Mouse (Mus musculus) neural tube, embryonic 13.5 days (tissue): Measurements from ENCODE around the gene Tenm4. TPM values are rescaled to one million over a fixed set of nuclear protein-coding genes. Genes with fewer than 3 reads are reported as not detected.

Source experiments
- ATAC-seq: fragments of 200-750 bp; cut with Nextera tagmentation; 2 replicates; pipeline ENCODE4 v1.8.0; 2017; ENCODE audit warnings: low read depth, mild to moderate bottlenecking, moderate TSS enrichment, moderate library complexity
- H3K27ac ChIP-seq: fragments of 300-500 bp; sonication (generic); replicated peaks from 2 replicates; pipeline ENCODE4 v1.5.1; 2015; ENCODE audit warnings: moderate library complexity, mild to moderate bottlenecking, inconsistent platforms
- H3K27me3 ChIP-seq: fragments of 300-500 bp; sonication (generic); 2 replicates; pipeline ENCODE4 v1.6.1; 2015; ENCODE audit warnings: mild to moderate bottlenecking, inconsistent platforms
- H3K36me3 ChIP-seq: fragments of 300-500 bp; sonication (generic); 2 replicates; pipeline ENCODE4 v1.6.1; 2015; ENCODE audit warnings: mild to moderate bottlenecking, inconsistent platforms
- H3K4me1 ChIP-seq: fragments of 300-500 bp; sonication (generic); replicated peaks from 2 replicates; pipeline ENCODE4 v1.6.1; 2015; ENCODE audit warnings: inconsistent platforms
- H3K4me2 ChIP-seq: fragments of 300-500 bp; sonication (generic); 2 replicates; pipeline ENCODE4 v1.6.1; 2015; ENCODE audit warnings: inconsistent platforms, mild to moderate bottlenecking, moderate library complexity
- H3K4me3 ChIP-seq: fragments of 300-500 bp; sonication (generic); 2 replicates; pipeline ENCODE4 v1.5.1; 2015; ENCODE audit warnings: mild to moderate bottlenecking, inconsistent platforms
- H3K9ac ChIP-seq: fragments of 300-500 bp; sonication (generic); 2 replicates; pipeline ENCODE4 v1.6.1; 2015; ENCODE audit warnings: moderate library complexity, mild to moderate bottlenecking, inconsistent platforms
- H3K9me3 ChIP-seq: fragments of 300-500 bp; sonication (generic); 2 replicates; pipeline ENCODE4 v1.6.1; 2016; ENCODE audit warnings: inconsistent platforms
- WGBS: fragments of 180-500 bp; shearing (Covaris S2); methylation state at CpG from one replicate; pipeline ENCODE4 v1.1.7; 2015; 5-methylcytosine and 5-hydroxymethylcytosine counted together
- polyA plus RNA-seq: library from polyadenylated mRNA; unstranded; fragments of >200 nt; fragmentation: Nextera tagmentation; extraction: Ambion mirVana; gene quantifications from 2 replicates; pipeline ENCODE4 v1.2.1, GENCODE M21; 2015

The Tenm4 gene
- polyA plus RNA-seq, 1 experiment from 2014 or later, result 36.8 TPM

GRCm38 (mm10) chr7:96406630-96407214 lies 235.7 kb downstream of the Tenm4 start:
- no peaks in the 10 kb centered on the region for H3K9me3 ChIP-seq
- no peak overlapping the region for H3K27ac ChIP-seq
- WGBS, result 70% methylated on average over 8 of the region's 8 CpGs
- H3K4me2 ChIP-seq, result no peak overlapping the region
- H3K36me3 ChIP-seq, result no peaks in the 10 kb centered on the region
- no peaks in the 10 kb centered on the region for H3K27me3 ChIP-seq
- ATAC-seq, result no peak
- H3K4me1 ChIP-seq, result peaks cover 18% of the 10 kb centered on the region
- H3K4me3 ChIP-seq, result no peak overlapping the region
- no peak overlapping the region for H3K9ac ChIP-seq

- no peak overlapping the region for H3K4me2 ChIP-seq
- H3K9ac ChIP-seq, result no peak overlapping the region
- no peaks in the 10 kb centered on the region for H3K9me3 ChIP-seq
- no peaks in the 10 kb centered on the region for H3K36me3 ChIP-seq
- no peak overlapping the region for H3K4me3 ChIP-seq
- H3K27ac ChIP-seq, result no peak overlapping the region
- peaks cover 20% of the 10 kb centered on the region for H3K4me1 ChIP-seq
- no peak for ATAC-seq
- no peaks in the 10 kb centered on the region for H3K27me3 ChIP-seq
- WGBS, result 32% methylated on average over 6 of the region's 6 CpGs
Measured at GRCm38 (mm10) chr7:96408161-96408889, 237.3 kb downstream of the Tenm4 start.

GRCm38 (mm10) chr7:96409323-96409880 lies 238.4 kb downstream of the Tenm4 start:
- H3K4me1 ChIP-seq, result peaks cover 30% of the 10 kb centered on the region
- ATAC-seq, result no peak
- H3K9ac ChIP-seq, result no peak overlapping the region
- 46% methylated on average over 11 of the region's 11 CpGs for WGBS
- no peaks in the 10 kb centered on the region for H3K36me3 ChIP-seq
- no peak overlapping the region for H3K4me3 ChIP-seq
- no peak overlapping the region for H3K27ac ChIP-seq
- no peak overlapping the region for H3K4me2 ChIP-seq
- no peaks in the 10 kb centered on the region for H3K9me3 ChIP-seq
- H3K27me3 ChIP-seq, result no peaks in the 10 kb centered on the region

- Histone ChIP-seq H3K4me3 (no peak overlapping the region), H3K27ac (peak overlapping the region; percentile 85), H3K4me1 (peaks cover 59% of the 10 kb centered on the region), H3K27me3 (no peaks in the 10 kb centered on the region), H3K4me2 (no peak overlapping the region), H3K9ac (no peak overlapping the region), H3K36me3 (no peaks in the 10 kb centered on the region), H3K9me3 (no peaks in the 10 kb centered on the region)
- peak; percentile 10; the same call in 1 of the 2 replicates for ATAC-seq
- WGBS, result 55% methylated on average over 1 of the region's 1 CpGs
Measured at GRCm38 (mm10) chr7:96413822-96414221, 242.8 kb downstream of the Tenm4 start.

GRCm38 (mm10) chr7:96414290-96415055 lies 243.4 kb downstream of the Tenm4 start:
- ATAC-seq, result peak; percentile 69
- Histone ChIP-seq H3K36me3 (no peaks in the 10 kb centered on the region), H3K4me1 (peaks cover 54% of the 10 kb centered on the region), H3K9ac (peak overlapping the region; percentile 48), H3K9me3 (no peaks in the 10 kb centered on the region), H3K4me2 (no peak overlapping the region), H3K27me3 (no peaks in the 10 kb centered on the region), H3K27ac (peak overlapping the region; percentile 85), H3K4me3 (no peak overlapping the region)
- 48% methylated on average over 9 of the region's 9 CpGs for WGBS

- Histone ChIP-seq H3K9ac (no peak overlapping the region), H3K36me3 (no peaks in the 10 kb centered on the region), H3K4me3 (no peak overlapping the region), H3K4me2 (no peak overlapping the region), H3K27ac (peak overlapping the region; percentile 43), H3K4me1 (peaks cover 50% of the 10 kb centered on the region), H3K27me3 (no peaks in the 10 kb centered on the region), H3K9me3 (no peaks in the 10 kb centered on the region)
- ATAC-seq, result peak; percentile 33
- 67% methylated on average over 13 of the region's 13 CpGs for WGBS
Measured at GRCm38 (mm10) chr7:96417251-96418004, 246.4 kb downstream of the Tenm4 start.

GRCm38 (mm10) chr7:96418146-96418545 lies 247.1 kb downstream of the Tenm4 start:
- no peaks in the 10 kb centered on the region for H3K9me3 ChIP-seq
- no peak overlapping the region for H3K4me3 ChIP-seq
- no peak overlapping the region for H3K9ac ChIP-seq
- 83% methylated on average over 3 of the region's 3 CpGs for WGBS
- no peak for ATAC-seq
- no peak overlapping the region for H3K4me2 ChIP-seq
- peaks cover 50% of the 10 kb centered on the region for H3K4me1 ChIP-seq
- H3K27ac ChIP-seq, result no peak overlapping the region
- H3K27me3 ChIP-seq, result no peaks in the 10 kb centered on the region
- no peaks in the 10 kb centered on the region for H3K36me3 ChIP-seq

- H3K27ac ChIP-seq, result no peak overlapping the region
- 64% methylated on average over 3 of the region's 3 CpGs for whole genome bisulfite sequencing
- H3K4me1 ChIP-seq, result peaks cover 31% of the 10 kb centered on the region
- no peak overlapping the region for H3K4me2 ChIP-seq
- H3K4me3 ChIP-seq, result no peak overlapping the region
- no peaks in the 10 kb centered on the region for H3K36me3 ChIP-seq
- no peaks in the 10 kb centered on the region for H3K27me3 ChIP-seq
- ATAC-seq, result no peak
- H3K9ac ChIP-seq, result no peak overlapping the region
- H3K9me3 ChIP-seq, result no peaks in the 10 kb centered on the region
Measured at GRCm38 (mm10) chr7:96420045-96420444, 249.0 kb downstream of the Tenm4 start.

GRCm38 (mm10) chr7:96420926-96421605 lies 250.0 kb downstream of the Tenm4 start:
- Histone ChIP-seq H3K9me3 (no peaks in the 10 kb centered on the region), H3K27ac (no peak overlapping the region), H3K9ac (no peak overlapping the region), H3K36me3 (no peaks in the 10 kb centered on the region), H3K4me3 (no peak overlapping the region), H3K4me2 (no peak overlapping the region), H3K27me3 (no peaks in the 10 kb centered on the region), H3K4me1 (peaks cover 21% of the 10 kb centered on the region)
- 89% methylated on average over 9 of the region's 9 CpGs for WGBS
- ATAC-seq, result no peak

GRCm38 (mm10) chr7:96426954-96427353 lies 255.9 kb downstream of the Tenm4 start:
- no peak for ATAC-seq
- Histone ChIP-seq H3K4me2 (no peak overlapping the region), H3K27ac (no peak overlapping the region), H3K9ac (no peak overlapping the region), H3K4me3 (no peak overlapping the region), H3K36me3 (no peaks in the 10 kb centered on the region), H3K9me3 (no peaks in the 10 kb centered on the region), H3K4me1 (no peaks in the 10 kb centered on the region; the same call in 1 of the 2 replicates), H3K27me3 (no peaks in the 10 kb centered on the region)
- 82% methylated on average over 8 of the region's 8 CpGs for WGBS

GRCm38 (mm10) chr7:96433307-96433706 lies 262.3 kb downstream of the Tenm4 start:
- no peak overlapping the region for H3K9ac ChIP-seq
- H3K36me3 ChIP-seq, result no peaks in the 10 kb centered on the region
- WGBS, result 97% methylated on average over 2 of the region's 2 CpGs
- H3K4me3 ChIP-seq, result no peak overlapping the region
- H3K27ac ChIP-seq, result no peak overlapping the region
- H3K4me2 ChIP-seq, result no peak overlapping the region
- H3K9me3 ChIP-seq, result no peaks in the 10 kb centered on the region
- no peak for ATAC-seq
- H3K27me3 ChIP-seq, result no peaks in the 10 kb centered on the region
- no peaks in the 10 kb centered on the region for H3K4me1 ChIP-seq
